Mouse (Mus musculus): ENCODE measurements around the gene Abcc2. TPM values are rescaled to one million over a fixed set of nuclear protein-coding genes. Genes with fewer than 3 reads are reported as not detected.

The Abcc2 gene
- total RNA-seq, 2 experiments from 2014 or later, result not detected

DNA sequence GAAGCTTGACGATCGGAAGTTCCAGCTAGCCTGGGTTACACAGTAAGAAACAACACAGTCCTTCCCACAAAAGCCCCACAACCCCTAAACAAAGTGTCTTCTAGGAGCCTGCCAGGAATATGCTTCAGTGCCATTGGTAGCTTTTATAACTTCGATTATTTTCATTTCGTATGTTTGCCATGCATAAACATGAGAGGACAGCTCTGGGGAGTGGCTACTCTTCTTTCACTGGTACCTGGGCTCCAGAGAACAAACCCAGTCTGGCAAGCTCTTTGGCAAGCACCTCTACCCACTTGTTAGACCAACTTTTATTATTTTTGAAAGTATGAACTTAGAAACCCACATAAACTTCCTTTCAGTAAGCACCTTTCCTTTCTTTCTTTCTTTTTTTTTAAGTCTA lies 5.4 kb upstream of the Abcc2 start:
- intact Hi-C loops (cut with DNase I), result no loop called here
- DNase-seq, result no peak

DNA sequence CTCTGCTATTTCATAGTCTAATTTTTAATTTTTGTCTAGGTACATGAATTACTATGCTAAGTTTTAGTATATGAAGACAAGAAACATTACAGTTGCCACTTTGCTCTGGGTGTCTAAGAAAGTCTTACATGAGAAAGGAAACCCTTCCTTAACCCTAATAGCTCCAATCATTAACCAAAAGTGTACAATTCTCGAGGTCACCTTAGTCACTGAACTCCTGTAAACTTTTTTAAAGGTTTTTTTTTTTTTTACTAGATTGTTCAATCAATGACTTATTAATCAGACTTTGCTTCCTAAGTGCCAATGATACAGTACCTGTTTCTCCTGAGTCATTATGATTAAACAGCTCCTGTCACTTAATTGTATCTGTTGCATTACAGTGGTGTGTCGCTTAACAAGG lies 4.7 kb upstream of the Abcc2 start:
- intact Hi-C loops (cut with DNase I), result no loop called here
- no peak for DNase-seq

DNA sequence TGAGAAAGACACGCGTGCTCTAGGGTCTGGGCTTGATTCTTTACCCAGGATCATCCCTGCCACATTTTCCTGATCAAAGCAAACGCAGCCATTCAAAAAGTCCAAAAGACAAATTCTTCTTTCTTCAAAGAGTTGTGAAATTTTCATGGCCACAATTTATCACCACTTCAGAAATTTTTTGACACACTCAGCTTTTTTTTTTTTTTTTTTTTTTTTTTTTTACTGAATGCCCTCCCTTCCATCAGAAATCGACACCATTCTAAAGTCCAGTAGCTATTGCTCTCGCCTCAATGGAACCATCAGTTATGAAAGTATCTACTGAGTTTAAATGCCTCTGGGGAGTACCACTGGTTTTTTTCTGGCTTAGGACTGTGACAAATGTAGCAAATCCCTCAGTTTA lies 1.6 kb upstream of the Abcc2 start:
- intact Hi-C loops (cut with DNase I), result no loop called here

DNA sequence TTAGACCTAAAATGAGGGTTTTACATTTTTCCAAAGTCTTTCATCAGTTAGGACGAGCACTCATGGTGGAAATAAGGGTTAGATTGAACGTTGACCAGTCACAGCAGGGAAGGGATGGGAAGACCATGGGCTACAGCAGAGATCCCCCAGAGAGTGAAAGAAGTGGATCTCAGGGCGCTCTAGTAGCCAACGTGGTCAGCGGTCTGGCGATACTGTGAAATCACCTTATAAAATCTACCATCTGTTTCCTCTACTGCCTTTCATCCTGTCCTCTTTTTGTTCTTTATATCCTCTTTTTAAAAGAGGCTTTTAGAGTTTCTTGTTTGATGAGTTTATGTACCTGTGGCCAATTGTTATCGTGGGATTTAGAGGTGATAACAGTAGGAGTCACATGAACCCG lies 2.8 kb downstream of the Abcc2 start:
- intact Hi-C loops (cut with DNase I), result no loop called here
- no peak for DNase-seq

More for the DNA sequence above, 1.6 kb upstream of the Abcc2 start:
- no peak for DNase-seq

DNA sequence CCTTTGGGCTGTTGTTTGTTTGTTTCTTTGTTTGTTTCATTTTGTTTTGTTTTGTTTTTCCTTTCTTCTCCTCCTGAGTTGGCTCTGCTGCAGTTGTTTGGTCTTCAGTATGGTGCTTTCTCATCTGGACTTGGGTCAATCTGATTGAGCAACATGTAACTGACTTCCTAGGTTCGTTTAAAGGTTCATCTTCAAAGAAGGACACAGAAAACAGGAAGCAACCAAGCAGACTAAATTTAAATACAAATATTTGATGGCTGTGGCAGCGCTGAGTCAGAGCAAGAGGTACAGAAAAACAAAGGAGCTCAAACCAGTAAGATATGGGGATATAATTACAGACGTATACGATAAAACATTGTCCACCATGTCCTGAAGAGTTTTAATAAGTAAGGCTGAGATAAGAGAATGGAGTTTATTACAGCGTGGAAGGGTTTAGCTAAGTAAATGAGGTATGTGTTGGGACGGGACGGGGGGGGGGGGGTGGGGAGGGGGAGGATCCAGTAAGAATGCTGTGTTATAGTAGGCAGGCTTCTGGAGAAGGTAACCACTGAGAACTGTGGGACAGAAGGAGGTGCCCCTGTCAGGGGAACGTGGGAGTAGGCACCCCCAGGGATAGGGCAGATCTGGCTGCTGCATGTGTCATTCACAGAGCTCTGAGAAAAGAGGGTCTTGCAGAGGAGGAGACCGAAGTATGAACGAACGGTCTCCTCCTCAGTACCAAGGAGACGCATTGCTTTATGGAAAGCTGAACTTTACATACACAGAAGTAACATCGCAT lies 4.4 kb downstream of the Abcc2 start:
- DNase-seq, result no peak
- intact Hi-C loops (cut with DNase I), result no loop called here

DNA sequence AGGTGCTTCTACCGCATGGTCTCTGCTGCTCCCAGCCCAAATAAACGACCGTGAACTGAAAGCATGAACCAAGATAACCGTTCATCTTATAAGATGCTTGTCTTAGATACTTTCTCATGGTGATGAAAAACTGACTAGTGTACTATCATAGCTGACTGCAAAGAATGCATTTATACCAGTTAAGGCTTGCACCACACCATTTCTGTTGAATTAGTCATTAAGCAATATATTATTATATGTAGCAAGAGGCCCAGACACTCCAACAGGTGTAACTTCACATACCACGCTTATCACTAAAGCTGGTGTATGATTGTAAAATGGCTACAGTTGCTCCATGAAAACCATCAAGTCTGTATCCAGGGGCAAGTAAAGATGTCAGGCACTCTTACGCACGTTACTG lies 7.8 kb downstream of the Abcc2 start:
- intact Hi-C loops (cut with DNase I), result no loop called here
- no peak for DNase-seq

DNA sequence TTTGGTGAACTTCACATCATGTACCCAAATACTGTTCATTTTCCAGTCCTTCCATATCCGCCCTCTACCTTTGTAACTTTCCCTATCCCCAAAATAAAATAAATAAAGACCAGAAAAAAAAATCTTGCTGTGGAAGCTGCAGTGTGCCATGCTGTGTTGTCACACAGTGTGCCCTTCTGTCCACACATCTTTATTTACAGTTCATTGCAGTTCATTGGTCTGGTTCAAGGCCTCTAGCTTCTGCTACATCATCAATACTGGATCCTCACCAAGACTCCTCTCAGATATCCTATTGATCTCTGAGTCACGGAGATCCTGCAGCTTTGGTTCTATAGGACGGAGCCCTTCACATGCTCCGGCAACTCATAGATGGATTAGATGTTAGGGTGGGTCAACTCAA lies 10.5 kb downstream of the Abcc2 start:
- no peak for DNase-seq
- intact Hi-C loops (cut with DNase I), result no loop called here

DNA sequence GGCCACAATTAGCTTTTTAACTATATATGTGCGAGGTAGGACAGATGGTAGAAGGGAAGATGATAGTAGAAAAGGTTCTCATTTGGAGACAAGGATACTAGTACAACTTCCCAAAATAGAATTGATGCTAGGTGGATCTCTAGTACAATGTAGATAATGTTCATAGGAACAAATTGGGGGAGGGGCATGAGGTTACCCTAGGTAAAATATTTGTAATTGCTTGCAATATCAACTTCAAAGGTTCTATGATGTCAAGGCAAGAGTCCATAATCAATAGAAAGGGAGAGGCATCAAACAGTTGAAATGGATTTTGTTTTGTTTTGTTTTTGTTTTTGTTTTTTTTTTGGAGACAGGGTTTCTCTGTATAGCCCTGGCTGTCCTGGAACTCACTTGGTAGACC lies 12.0 kb downstream of the Abcc2 start:
- DNase-seq, result no peak
- intact Hi-C loops (cut with DNase I), result no loop called here

DNA sequence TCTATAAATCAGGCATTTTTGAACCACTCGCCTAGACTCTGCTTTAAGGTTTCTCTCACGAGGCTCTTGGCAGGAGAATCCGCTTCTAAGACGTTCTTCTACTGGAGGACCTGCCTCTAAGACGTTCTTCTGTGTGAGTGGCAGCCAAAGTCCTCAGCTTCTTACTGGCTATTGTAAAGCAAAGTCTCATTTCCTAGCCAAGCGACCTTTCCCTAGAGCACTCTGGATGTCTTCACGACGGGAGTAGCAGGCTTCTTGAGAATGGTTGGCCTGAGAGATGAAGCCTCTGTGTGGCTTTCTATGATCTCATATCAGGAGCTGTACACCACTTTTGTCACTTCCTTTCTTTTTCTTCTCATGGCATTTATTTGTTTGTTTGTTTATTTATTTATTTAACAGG lies 13.5 kb downstream of the Abcc2 start:
- DNase-seq, result no peak
- intact Hi-C loops (cut with DNase I), result no loop called here

DNA sequence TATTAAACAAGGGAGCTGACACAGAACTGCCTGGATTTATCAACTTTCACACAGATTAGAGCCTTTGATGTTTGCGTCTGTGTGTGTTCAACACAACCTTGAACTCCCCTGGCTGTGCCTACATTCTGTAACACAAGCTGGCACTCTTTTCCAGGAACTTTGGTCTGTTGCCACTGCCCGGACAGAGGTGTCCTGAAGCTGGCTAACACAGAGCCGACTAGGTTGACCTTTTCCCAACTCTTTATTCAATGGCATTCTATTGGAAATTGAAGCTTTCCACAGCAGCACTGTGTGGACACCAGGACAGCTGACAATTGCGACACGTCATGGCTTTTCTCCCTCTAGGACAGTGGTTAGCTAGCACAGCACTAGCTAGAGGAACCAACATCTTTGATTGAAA lies 15.2 kb downstream of the Abcc2 start:
- intact Hi-C loops (cut with DNase I), result no loop called here
- no peak for DNase-seq

DNA sequence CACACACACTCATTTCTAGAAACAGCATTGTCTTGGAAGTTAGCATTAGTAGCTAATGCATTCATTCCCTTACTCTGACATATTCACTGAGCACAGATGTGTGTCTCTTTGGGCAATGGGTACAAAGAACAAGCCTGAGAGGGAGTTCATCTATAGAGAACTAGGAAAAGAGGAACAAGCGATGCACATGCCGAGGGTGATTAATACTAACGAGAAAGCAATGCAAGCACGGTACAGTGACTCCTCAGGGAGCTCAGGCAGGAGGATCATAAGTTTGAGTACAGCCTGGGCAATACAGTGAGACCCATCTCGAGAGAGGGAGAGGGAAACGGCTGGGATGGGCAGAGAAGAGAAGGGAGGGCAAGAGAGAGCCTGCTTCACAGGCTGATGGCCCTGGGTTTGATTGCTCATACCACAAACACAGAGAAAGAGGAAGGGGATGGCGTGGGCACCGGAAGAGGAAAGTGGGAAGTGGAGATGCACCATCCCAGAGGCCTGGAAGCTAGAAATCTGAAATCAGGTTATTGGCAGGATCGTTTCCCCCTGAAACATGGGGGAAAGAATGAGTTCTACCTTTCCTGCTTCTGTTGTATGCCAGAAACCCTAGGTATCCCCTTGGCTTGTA lies 19.5 kb downstream of the Abcc2 start:
- DNase-seq, result peak in 1 of 2 experiments; percentile 2
- intact Hi-C loops (cut with DNase I), result no loop called here

DNA sequence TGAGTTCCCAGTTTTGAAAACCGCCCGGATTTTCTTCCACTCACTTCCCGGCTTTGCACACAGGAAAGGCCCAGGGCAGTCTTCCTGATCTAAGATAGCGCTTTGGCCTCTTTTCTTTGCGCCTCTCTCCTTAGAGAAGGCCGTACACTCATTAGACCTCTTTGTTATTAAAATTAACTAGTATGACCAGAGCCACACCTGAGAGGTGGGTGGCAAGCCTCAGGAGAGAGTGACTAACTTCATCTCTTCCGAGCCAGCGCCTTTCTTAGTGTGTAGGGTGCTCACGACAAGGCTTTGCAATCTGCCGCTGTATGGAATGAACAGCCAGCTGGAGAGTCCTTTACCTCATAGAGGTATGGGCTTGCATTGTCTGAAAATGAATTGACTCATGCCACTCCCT lies 21.9 kb downstream of the Abcc2 start:
- intact Hi-C loops (cut with DNase I), result no loop called here
- DNase-seq, result no peak

DNA sequence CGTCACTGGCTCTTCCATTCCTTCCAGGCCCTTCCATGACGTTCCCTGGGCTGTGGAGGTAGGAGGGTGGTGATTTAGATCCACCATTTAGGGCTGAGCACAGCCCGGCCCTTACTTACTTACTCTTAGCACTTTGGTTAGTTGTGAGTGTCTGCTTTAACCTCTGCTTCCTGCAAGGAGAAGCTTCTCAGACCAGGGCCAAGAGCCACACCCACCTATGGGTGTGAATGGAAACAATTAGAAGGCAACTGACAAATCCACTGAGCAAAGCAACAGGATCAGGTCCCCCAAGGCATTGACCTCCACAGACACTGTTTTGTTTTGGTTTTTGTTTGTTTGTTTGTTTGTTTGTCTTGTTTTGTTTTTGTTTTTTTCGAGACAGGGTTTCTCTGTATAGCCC lies 27.3 kb downstream of the Abcc2 start:
- no peak for DNase-seq
- intact Hi-C loops (cut with DNase I), result no loop called here

DNA sequence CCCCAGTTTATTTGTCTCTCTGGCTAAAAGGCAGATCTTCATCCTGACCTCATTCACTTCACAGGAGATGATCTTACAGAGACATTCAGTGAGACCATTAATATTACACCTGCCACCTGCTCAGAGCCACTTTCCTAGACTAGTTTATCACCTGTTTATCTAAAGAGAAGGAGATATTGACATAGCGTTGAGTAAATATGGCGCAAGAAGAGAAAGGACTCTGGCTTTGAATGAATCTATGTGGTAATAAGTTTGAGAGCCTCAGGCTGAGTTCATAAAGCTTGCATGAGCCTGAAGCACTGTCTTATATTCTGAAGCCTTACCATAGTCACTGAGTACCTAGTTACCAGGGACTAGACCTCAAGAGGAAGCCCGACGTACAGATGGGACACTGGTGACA lies 29.4 kb downstream of the Abcc2 start:
- intact Hi-C loops (cut with DNase I), result no loop called here

DNA sequence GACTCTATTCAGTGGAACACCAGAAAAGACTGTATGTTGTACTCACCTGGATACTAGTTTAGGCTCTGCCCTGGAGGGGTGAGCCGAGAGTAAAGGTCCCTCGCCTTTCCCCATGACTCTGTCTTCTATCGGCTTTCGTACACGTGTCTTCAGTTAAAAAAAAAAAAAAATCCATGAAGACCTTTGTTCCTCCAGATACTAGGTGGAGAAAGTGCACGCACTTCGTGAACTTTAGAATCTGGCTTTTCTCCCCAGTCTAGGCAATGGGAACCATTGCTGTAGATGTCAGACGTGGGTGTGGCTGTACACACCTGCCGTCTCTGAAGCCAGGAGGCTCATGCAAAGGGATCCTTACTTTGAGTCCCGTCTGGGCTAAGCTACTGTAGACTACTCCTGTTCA lies 31.3 kb downstream of the Abcc2 start:
- no peak for DNase-seq
- intact Hi-C loops (cut with DNase I), result no loop called here

More for the DNA sequence above, 29.4 kb downstream of the Abcc2 start:
- no peak for DNase-seq

DNA sequence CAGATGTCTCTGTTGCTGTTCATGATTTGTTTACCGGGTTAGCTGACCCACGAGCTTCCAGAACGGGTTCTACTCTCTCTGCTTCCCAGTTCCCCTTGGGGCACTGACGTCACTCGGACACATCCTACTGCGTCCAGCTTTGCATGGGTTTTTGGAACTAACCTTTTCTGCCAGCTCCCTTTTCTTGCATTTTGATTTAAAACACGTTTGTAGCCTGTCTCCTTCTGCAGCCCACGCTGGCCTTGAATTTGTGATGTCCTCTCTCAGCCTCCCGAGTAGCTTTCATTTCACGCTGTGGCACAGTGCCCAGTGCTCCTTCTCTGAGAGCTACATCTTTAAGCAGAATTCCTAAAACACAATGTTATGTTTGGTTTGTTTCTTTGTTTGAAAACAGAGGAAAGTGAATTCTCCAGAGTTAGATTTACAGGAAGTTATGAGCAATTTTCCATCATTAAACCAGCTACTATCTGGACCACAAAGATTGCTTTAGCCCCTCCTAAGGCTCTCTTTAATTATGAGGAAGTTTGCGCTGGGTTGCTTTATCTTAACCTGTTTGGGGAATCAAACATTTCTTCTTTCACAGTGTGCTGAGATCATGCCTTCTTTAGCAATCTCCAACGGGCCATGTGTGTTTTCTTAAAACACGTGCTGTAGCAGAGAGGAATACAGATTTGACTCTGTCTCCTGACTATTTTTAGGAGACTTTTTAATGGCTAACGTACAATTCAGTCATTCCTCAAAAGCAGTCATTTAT lies 33.8 kb downstream of the Abcc2 start:
- intact Hi-C loops (cut with DNase I), result no loop called here
- peak; percentile 10 to 14 for DNase-seq

DNA sequence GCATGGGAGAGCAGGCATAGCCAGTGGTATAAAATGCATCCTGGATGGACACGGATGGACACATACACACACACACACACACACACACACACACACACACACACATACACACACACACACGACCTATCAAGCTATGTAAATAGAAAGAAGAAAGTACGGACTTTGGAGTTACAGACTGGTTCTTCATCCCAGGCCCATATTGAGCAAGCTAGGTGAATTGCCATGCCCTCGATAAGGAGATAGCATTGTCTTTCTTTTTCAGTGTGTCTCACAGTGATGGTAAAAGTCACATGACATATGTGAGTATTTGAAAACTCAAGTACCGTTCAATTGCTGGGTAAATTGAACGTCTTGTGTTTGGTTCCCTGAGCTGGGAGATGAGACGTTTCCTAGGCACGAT lies 44.9 kb downstream of the Abcc2 start:
- intact Hi-C loops (cut with DNase I), result no loop called here
- DNase-seq, result no peak

DNA sequence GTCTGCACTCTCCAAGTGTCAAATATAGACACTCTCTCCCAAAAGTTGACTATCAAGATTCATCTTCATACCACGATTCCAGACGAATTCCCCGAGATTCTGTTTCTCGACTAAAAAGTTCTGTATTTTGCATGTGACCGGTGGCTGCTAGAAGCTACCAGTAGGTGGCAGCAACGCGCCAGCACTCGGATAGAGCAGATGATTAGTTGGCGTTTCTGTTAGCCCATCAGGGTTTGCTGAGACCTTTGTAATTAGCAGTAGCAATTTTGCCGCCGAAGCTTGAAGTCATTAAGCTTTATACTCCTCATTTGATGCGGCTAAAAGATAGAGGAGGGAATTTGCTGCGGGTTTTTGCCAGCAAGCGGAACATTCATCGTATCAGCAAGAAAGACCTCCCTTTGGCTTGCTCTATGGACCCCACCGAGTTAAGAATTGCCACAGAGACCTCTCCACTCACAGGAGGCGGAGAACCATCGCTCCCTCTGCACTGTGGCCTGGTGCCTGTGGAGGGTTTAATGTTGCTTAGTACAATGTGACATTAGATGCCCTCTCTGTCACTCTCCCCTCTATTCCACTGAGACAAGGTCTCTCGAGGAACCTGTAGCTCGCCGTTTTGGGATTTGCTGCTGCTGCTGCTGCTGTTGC lies 50.6 kb downstream of the Abcc2 start:
- DNase-seq, result peak; percentile 75 to 84
- intact Hi-C loops (cut with DNase I), result loop anchor here (1.0 to 2.0 kb wide), 3 partner anchors 74 to 126 kb away; partner anchors contain the start of gene Dnmbp

DNA sequence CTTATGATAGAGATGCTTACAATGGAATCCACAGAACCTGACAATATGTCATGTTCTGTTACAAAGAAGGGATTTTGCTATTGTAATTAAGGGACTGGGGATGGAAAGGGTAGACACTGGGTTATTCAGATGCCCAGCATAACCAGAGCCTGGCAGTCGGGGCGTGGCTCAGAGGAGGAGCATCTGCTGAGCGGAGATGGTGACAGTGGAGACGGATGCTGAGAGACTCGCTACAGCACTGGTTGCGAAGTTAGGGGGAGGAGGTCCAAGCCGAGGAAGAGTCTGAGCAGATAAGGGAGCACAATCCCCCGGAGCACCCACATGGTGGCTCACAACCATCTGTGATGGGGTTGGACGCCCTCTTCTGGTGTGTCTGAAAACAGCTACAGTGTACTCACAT lies 61.2 kb downstream of the Abcc2 start:
- intact Hi-C loops (cut with DNase I), result no loop called here
- DNase-seq, result no peak

DNA sequence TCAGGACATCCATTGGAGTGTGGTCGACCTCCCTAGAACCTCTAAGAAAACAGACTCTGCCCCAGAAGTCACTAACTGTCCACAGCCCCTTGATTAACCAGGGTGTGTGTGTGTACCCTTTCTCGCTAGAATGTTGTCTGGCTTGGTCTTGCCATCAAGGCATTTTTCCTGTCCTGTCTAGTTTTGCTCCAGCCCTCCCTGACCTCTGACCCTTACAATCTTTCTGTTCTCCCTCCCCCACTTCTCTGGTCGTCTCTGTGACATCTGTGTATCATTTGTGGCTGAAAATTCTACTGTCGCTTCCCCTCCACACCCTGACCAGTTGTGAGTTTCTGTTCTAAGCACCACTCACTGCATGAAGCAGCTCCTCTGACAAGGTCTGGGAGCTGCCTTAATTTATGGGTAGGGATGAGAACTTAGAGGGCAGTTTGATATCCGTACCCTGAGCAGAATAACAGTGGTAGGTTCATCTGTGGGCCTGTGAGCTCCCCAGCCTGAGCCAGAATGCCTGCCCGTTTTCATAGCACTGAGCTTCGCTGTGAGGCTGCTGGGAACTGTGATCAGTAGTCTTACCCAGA lies 63.4 kb downstream of the Abcc2 start:
- intact Hi-C loops (cut with DNase I), result no loop called here
- DNase-seq, result no peak

DNA sequence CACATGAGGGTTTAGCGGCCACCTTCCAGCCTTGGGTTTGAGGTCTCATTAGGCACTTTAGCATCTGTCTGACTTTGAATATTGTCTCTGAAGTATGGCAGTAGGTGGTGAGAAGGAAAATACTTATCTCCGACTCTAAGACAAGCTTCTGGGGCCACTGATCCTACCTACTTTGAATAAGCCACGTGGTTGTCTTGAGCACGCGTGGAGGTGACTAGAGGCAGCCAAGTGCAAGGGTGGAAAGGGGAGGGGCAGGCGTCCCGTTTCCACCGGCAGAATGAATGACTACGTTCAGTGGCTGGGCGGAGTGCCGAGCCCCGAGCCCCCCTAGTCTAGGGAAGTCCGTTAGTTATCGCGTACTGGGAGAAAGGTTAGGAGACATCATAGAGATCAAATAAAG lies 65.1 kb downstream of the Abcc2 start:
- DNase-seq, result no peak
- intact Hi-C loops (cut with DNase I), result no loop called here
